Mouse (Mus musculus) left cerebral cortex, postnatal 10 days (tissue): ENCODE measurements around the gene Lzic. TPM values are rescaled to one million over a fixed set of nuclear protein-coding genes. Genes with fewer than 3 reads are reported as not detected.
A peak's percentile ranks its signal among the peaks of the same experiment; 100 is the strongest.

Source experiments
- DNase-seq, 2 experiments: peaks; one replicate each; pipeline ENCODE4 v3.0.0; 2021 to 2022; ENCODE audit warnings: low spot score in 2 of 2, mixed read lengths in 1 of 2; ENCODE audit errors: extremely low spot score in 1 of 2
- intact Hi-C: fragments of 180-260 bp; cut with DNase I; formaldehyde crosslinking; loops from one replicate; pipeline ENCODE4 v1.15.1; 2025
- total RNA-seq, 2 experiments: library from RNA; stranded (reverse); gene quantifications; 2 replicates each; pipeline ENCODE4 v1.2.3; 2021

Lzic gene
- total RNA-seq, 2 experiments from 2014 or later = 36.1 to 37.6 TPM

GRCm38 (mm10) chr4:149463435-149463950 is 21.5 kb upstream of the Lzic start:
- DNase-seq = no peak
- intact Hi-C loops = no loop called here

GRCm38 (mm10) chr4:149469557-149469956 is 15.5 kb upstream of the Lzic start:
- intact Hi-C loops = no loop called here
- no peak for DNase-seq

- intact Hi-C loops = no loop called here
- DNase-seq = no peak
Observed at GRCm38 (mm10) chr4:149475096-149475495, 9.9 kb upstream of the Lzic start.

GRCm38 (mm10) chr4:149477078-149477477 is 8.0 kb upstream of the Lzic start, which contains the start of gene Tmem274:
Gene Tmem274 (plus strand): TSS chr4:149477378.
- intact Hi-C loops = no loop called here
- no peak for DNase-seq

GRCm38 (mm10) chr4:149484566-149484965 is 463 bp upstream of the Lzic start:
- intact Hi-C loops = no loop called here
- no peak for DNase-seq

- intact Hi-C loops = loop anchor here (5.0 kb wide), 1 partner anchor 56 kb away; no protein-coding TSS in a partner anchor
- DNase-seq = peak in 1 of 2 experiments; percentile 11
Observed at GRCm38 (mm10) chr4:149485825-149486206, 787 bp downstream of the Lzic start.

- intact Hi-C loops = loop anchor here (5.0 kb wide), 1 partner anchor 55 kb away; no protein-coding TSS in a partner anchor
- no peak for DNase-seq
Observed at GRCm38 (mm10) chr4:149487729-149488128, 2.7 kb downstream of the Lzic start.

- intact Hi-C loops = loop anchor here (5.0 kb wide), 1 partner anchor 53 kb away; no protein-coding TSS in a partner anchor
- no peak for DNase-seq
Observed at GRCm38 (mm10) chr4:149489415-149490240, 4.6 kb downstream of the Lzic start.

GRCm38 (mm10) chr4:149491151-149491550 is 6.1 kb downstream of the Lzic start:
- no peak for DNase-seq
- intact Hi-C loops = no loop called here

GRCm38 (mm10) chr4:149496612-149497011 is 11.6 kb downstream of the Lzic start:
- intact Hi-C loops = no loop called here
- DNase-seq = peak in 1 of 2 experiments; percentile 43

- DNase-seq = no peak
- intact Hi-C loops = no loop called here
Observed at GRCm38 (mm10) chr4:149498901-149499300, 13.9 kb downstream of the Lzic start.

- intact Hi-C loops = no loop called here
- DNase-seq = no peak
Observed at GRCm38 (mm10) chr4:149499790-149500189, 14.8 kb downstream of the Lzic start.

GRCm38 (mm10) chr4:149504363-149504762 is 19.3 kb downstream of the Lzic start:
- intact Hi-C loops = no loop called here
- DNase-seq = no peak

GRCm38 (mm10) chr4:149504858-149505257 is 19.8 kb downstream of the Lzic start:
- DNase-seq = no peak
- intact Hi-C loops = no loop called here

- intact Hi-C loops = no loop called here
- DNase-seq = no peak
Observed at GRCm38 (mm10) chr4:149505261-149505967, 20.4 kb downstream of the Lzic start.

- DNase-seq = no peak
- intact Hi-C loops = no loop called here
Observed at GRCm38 (mm10) chr4:149506904-149507303, 21.9 kb downstream of the Lzic start.

- intact Hi-C loops = no loop called here
- DNase-seq = no peak
Observed at GRCm38 (mm10) chr4:149511221-149511646, 26.2 kb downstream of the Lzic start.

GRCm38 (mm10) chr4:149512072-149512471 is 27.0 kb downstream of the Lzic start:
- intact Hi-C loops = no loop called here
- DNase-seq = no peak

- intact Hi-C loops = no loop called here
- DNase-seq = no peak
Observed at GRCm38 (mm10) chr4:149515706-149516105, 30.7 kb downstream of the Lzic start.
